Mouse (Mus musculus) neural tube, embryonic 14.5 days (tissue): ENCODE measurements around the gene C730034F03Rik. TPM values are rescaled to one million over a fixed set of nuclear protein-coding genes. Genes with fewer than 3 reads are reported as not detected.

Experiments used
- ATAC-seq: fragments of 200-750 bp; cut with Nextera tagmentation; 2 replicates; pipeline ENCODE4 v1.8.0; 2017; ENCODE audit warnings: low read depth, mild to moderate bottlenecking, moderate TSS enrichment, moderate library complexity
- H3K27ac ChIP-seq: fragments of 300-500 bp; sonication (generic); 2 replicates; pipeline ENCODE4 v1.5.1; 2014; ENCODE audit warnings: low read depth, mild to moderate bottlenecking, control low read depth, low read length, moderate library complexity, mixed read lengths
- H3K27me3 ChIP-seq: fragments of 300-500 bp; sonication (generic); 2 replicates; pipeline ENCODE4 v1.6.1; 2014; ENCODE audit warnings: low read length; ENCODE audit not compliant: control insufficient read depth, insufficient read depth
- H3K36me3 ChIP-seq: fragments of 300-500 bp; sonication (generic); 2 replicates; pipeline ENCODE4 v1.6.1; 2014; ENCODE audit warnings: low read length, mixed read lengths; ENCODE audit not compliant: control insufficient read depth, insufficient read depth
- H3K4me1 ChIP-seq: fragments of 300-500 bp; sonication (generic); 2 replicates; pipeline ENCODE4 v1.6.1; 2014; ENCODE audit warnings: low read length; ENCODE audit not compliant: control insufficient read depth, insufficient read depth
- H3K4me2 ChIP-seq: fragments of 300-500 bp; sonication (generic); 2 replicates; pipeline ENCODE4 v1.6.1; 2014; ENCODE audit warnings: mild to moderate bottlenecking, low read depth, low read length, control low read depth
- H3K4me3 ChIP-seq: fragments of 300-500 bp; sonication (generic); 2 replicates; pipeline ENCODE4 v1.5.1; 2014; ENCODE audit warnings: low read depth, low read length, control low read depth, mixed read lengths
- H3K9ac ChIP-seq: fragments of 300-500 bp; sonication (generic); replicated peaks from 2 replicates; pipeline ENCODE4 v1.6.1; 2014; ENCODE audit warnings: low read depth, mild to moderate bottlenecking, control low read depth, low read length, mixed read lengths
- H3K9me3 ChIP-seq: fragments of 300-500 bp; sonication (generic); 2 replicates; pipeline ENCODE4 v1.6.1; 2016; ENCODE audit warnings: low read length; ENCODE audit not compliant: control insufficient read depth
- WGBS: fragments of 180-500 bp; shearing (Covaris S2); extraction: QIAGEN DNeasy Blood & Tissue Kit; methylation state at CpG from one replicate; pipeline ENCODE4 v1.1.7; 2014; 5-methylcytosine and 5-hydroxymethylcytosine counted together
- polyA plus RNA-seq: library from polyadenylated mRNA; unstranded; fragments of >200 nt; fragmentation: Nextera tagmentation; extraction: Ambion mirVana; gene quantifications from 2 replicates; pipeline ENCODE4 v1.2.1, GENCODE M21; 2014

The C730034F03Rik gene
- polyA plus RNA-seq, 1 experiment from 2014 or later, result 5.8 TPM

DNA sequence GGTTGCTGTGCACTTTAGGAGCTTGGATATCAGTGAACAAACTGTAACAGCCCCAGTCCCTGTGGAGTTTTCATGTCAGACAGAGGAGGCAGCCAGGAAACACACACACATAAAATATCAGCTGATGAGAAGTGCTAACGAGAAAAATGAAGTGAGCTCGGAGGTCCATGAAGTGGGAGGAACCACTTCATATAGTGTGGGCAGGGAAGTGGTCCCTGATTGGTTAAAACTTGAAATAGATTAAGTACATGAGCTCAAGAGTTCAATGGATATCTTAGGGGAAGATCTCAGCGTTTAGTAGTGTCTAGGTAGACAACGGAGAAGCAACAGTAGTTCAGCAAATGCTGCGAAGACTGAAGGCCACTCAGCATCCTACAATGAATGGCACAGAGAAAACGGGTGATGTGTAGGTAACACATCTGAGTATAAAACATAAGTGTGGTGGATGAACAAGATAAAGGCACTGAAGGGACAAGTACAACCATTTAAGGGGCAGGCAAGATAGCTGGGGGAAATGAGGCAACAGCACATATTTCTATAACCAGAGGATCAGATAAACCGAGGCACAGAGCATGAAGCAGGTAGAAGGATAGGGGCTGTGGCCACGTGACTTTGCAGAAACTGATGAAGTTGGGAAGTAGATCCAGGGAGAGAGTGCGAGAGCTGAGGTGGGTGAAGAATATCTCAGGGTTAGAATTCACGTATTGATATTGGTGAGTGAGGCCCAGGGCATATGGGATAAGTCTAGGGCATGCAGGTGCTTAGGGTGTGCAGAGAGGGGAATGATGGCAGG, 24.4 kb upstream of the C730034F03Rik start:
- no peaks in the 10 kb centered on the region for H3K4me1 ChIP-seq
- WGBS, result 83% methylated on average over 10 of the region's 10 CpGs
- no peak overlapping the region for H3K27ac ChIP-seq
- H3K9ac ChIP-seq, result no peak overlapping the region
- H3K9me3 ChIP-seq, result no peaks in the 10 kb centered on the region
- no peaks in the 10 kb centered on the region for H3K36me3 ChIP-seq
- no peak for ATAC-seq
- H3K27me3 ChIP-seq, result no peaks in the 10 kb centered on the region
- H3K4me2 ChIP-seq, result no peak overlapping the region
- no peak overlapping the region for H3K4me3 ChIP-seq

DNA sequence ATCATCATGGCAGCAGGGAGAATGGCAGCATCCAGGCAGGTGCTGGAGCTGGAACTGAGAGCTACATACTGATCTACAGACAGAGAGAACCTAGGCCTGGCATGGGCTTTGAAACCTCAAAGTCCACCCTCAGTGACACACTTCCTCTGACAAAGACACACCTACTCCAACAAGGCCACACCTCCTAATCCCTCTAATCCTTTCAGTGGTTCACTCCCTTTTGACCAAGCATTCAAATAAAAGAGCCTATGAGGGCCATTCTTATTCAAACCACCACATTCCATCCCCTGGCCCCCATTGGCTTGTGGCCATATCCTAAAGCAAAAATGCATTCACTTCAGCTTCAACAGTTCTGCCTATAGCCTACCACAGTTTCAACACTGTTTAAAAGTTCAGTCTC, 22.7 kb upstream of the C730034F03Rik start:
- ATAC-seq, result no peak
- Histone ChIP-seq H3K9ac (no peak overlapping the region), H3K36me3 (no peaks in the 10 kb centered on the region), H3K4me1 (no peaks in the 10 kb centered on the region), H3K4me3 (no peak overlapping the region), H3K27ac (no peak overlapping the region), H3K4me2 (no peak overlapping the region), H3K27me3 (no peaks in the 10 kb centered on the region), H3K9me3 (no peaks in the 10 kb centered on the region)

DNA sequence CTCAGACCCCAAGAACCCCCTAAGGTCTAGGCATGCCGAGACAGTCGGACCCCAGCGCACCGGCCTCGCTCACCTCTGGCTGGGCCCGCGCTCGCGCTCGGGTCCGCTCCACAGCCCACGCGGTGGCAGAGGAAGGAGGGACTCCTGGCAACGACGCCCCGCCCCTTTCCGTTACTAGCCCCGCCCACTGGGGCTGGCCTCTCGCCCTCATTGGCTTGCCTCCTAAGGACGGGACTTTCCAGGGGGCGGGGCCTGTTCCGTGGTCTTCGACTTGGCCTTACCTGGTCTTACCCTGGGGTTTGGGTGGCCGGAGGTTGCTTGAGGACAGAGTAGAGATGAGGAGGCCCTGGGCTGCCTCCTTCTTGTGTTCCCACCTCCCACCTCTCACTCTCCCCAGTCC, 19.3 kb upstream of the C730034F03Rik start, which contains the start of gene Syce3:
Gene Syce3, minus strand, starts transcription at position 386 of the 400 bp plus-strand sequence.
- Histone ChIP-seq H3K27me3 (no peaks in the 10 kb centered on the region), H3K4me1 (no peaks in the 10 kb centered on the region), H3K36me3 (no peaks in the 10 kb centered on the region), H3K27ac (no peak within 1 kb of the TSS), H3K4me2 (no peak within 1 kb of the TSS), H3K9ac (no peak within 1 kb of the TSS), H3K9me3 (no peaks in the 10 kb centered on the region), H3K4me3 (no peak within 1 kb of the TSS)
- WGBS, result 86% methylated on average over 21 of the region's 24 CpGs
- ATAC-seq, result no peak

- Histone ChIP-seq H3K9ac (no peak overlapping the region), H3K4me2 (no peak overlapping the region), H3K9me3 (no peaks in the 10 kb centered on the region), H3K27me3 (no peaks in the 10 kb centered on the region), H3K36me3 (peaks cover 9% of the 10 kb centered on the region; the same call in 1 of the 2 replicates), H3K4me3 (no peak overlapping the region), H3K27ac (no peak overlapping the region), H3K4me1 (no peaks in the 10 kb centered on the region)
- ATAC-seq, result no peak
- WGBS, result 93% methylated on average over 8 of the region's 8 CpGs
These were observed 14.1 kb upstream of the C730034F03Rik start for GRCm38 (mm10) chr15:89415282-89415681.

GRCm38 (mm10) chr15:89421938-89422337, 7.5 kb upstream of the C730034F03Rik start:
- Histone ChIP-seq H3K27ac (no peak overlapping the region), H3K4me3 (no peak overlapping the region), H3K36me3 (peaks cover 23% of the 10 kb centered on the region; the same call in 1 of the 2 replicates), H3K27me3 (no peaks in the 10 kb centered on the region), H3K4me2 (no peak overlapping the region), H3K9ac (no peak overlapping the region), H3K9me3 (no peaks in the 10 kb centered on the region), H3K4me1 (no peaks in the 10 kb centered on the region)
- WGBS, result 93% methylated on average over 9 of the region's 9 CpGs
- ATAC-seq, result no peak

DNA sequence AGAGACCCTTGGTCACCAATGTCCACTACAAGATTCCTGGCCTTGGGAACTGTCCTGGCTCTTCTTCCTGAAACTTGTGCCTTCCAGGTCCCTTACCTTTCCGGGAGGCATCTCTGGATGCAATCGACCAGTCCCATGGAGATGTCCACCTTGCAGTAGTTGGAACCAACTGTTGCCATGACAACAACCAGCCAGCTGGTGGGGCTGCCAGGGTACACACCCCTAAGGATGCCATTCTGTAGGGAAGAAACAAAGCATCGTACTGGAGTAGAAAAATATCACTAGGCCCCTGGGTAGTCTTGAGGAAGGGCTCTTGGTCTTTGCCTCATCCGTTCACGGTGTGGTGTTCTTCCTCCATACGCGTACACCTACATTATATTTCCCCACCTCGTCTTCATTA, 4.8 kb upstream of the C730034F03Rik start:
- no peak overlapping the region for H3K9ac ChIP-seq
- peaks cover 8% of the 10 kb centered on the region for H3K4me1 ChIP-seq
- H3K4me2 ChIP-seq, result no peak overlapping the region
- no peak overlapping the region for H3K4me3 ChIP-seq
- H3K27me3 ChIP-seq, result no peaks in the 10 kb centered on the region
- no peak overlapping the region for H3K27ac ChIP-seq
- H3K36me3 ChIP-seq, result peaks cover 25% of the 10 kb centered on the region; the same call in 1 of the 2 replicates
- ATAC-seq, result no peak
- 86% methylated on average over 8 of the region's 8 CpGs for WGBS
- H3K9me3 ChIP-seq, result no peaks in the 10 kb centered on the region

GRCm38 (mm10) chr15:89425711-89426121, 3.7 kb upstream of the C730034F03Rik start, which contains the start of gene Cpt1b:
Cpt1b (minus strand) TSS chr15:89425863.
- Histone ChIP-seq H3K9me3 (no peaks in the 10 kb centered on the region), H3K4me3 (no peak within 1 kb of the TSS), H3K4me1 (peaks cover 8% of the 10 kb centered on the region), H3K27ac (no peak within 1 kb of the TSS), H3K9ac (no peak within 1 kb of the TSS), H3K36me3 (peaks cover 20% of the 10 kb centered on the region; the same call in 1 of the 2 replicates), H3K4me2 (no peak within 1 kb of the TSS), H3K27me3 (no peaks in the 10 kb centered on the region)
- WGBS, result 45% methylated on average over 6 of the region's 6 CpGs
- ATAC-seq, result no peak

- H3K4me3 ChIP-seq, result no peak overlapping the region
- H3K36me3 ChIP-seq, result peaks cover 16% of the 10 kb centered on the region; the same call in 1 of the 2 replicates
- ATAC-seq, result no peak
- no peak overlapping the region for H3K9ac ChIP-seq
- H3K4me1 ChIP-seq, result peaks cover 11% of the 10 kb centered on the region
- no peaks in the 10 kb centered on the region for H3K27me3 ChIP-seq
- no peaks in the 10 kb centered on the region for H3K9me3 ChIP-seq
- H3K4me2 ChIP-seq, result no peak overlapping the region
- H3K27ac ChIP-seq, result no peak overlapping the region
- WGBS, result 93% methylated on average over 10 of the region's 10 CpGs
These were observed 2.7 kb upstream of the C730034F03Rik start for GRCm38 (mm10) chr15:89426716-89427115.

DNA sequence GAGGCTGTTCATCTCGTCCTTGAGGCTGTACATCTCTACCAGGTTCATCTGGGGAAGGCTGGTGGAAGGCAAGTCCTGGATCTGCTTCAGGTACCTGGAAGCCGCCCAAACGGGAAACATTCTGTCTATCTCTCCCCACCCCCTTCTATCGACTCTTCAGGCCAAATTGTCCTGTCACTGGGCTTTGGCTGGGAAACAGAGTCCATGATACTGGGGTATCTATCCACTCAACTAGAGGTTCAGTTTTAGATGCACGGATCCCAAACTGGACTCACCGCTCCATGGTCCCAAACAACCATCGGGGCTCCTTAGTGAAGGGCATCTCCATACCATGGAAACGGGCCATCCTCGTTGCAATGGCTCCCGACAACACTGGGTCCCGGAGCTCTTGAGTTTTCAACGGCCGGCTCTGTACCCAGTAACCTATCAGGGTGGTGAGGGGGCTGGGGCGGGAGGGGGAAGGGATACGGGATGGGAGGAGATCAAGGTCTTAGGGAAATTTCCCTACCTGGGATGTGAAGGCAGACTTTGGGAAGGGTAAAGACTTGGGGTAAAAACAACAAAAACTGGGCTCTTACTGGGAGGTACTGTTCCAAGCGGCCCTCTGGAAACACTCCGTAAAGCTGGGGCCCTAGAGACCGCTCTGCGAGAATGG, 1.1 kb upstream of the C730034F03Rik start:
- Histone ChIP-seq H3K9me3 (no peaks in the 10 kb centered on the region), H3K4me1 (peaks cover 11% of the 10 kb centered on the region), H3K4me3 (peak overlapping the region; percentile 62), H3K27me3 (no peaks in the 10 kb centered on the region), H3K4me2 (peak overlapping the region; percentile 95), H3K36me3 (peaks cover 16% of the 10 kb centered on the region; the same call in 1 of the 2 replicates), H3K27ac (no peak overlapping the region), H3K9ac (no peak overlapping the region; the same call in 1 of the 2 replicates)
- 84% methylated on average over 19 of the region's 19 CpGs for WGBS
- ATAC-seq, result no peak
